Mouse (Mus musculus) 3134 (cell line): Measurements from ENCODE around the gene Irf1.
A peak's percentile ranks its signal among the peaks of the same experiment; 100 is the strongest.
"Not testable (repeated sequence)": the region's sequence is repeated elsewhere in the genome, so short reads cannot be mapped to it uniquely, and the experiment has no call there.

Source experiments
- DNase-seq: peaks from one replicate; pipeline ENCODE4 v3.0.0-alpha.2; 2011; ENCODE audit warnings: low spot score; ENCODE audit not compliant: insufficient read length; ENCODE audit errors: extremely low read depth

The Irf1 gene

GRCm38 (mm10) chr11:53769760-53770124 is at the start of gene Irf1:
Gene Irf1 (plus strand): TSS chr11:53770014.
- peak; percentile 98 for DNase-seq

- DNase-seq = no peak
These were observed 49.1 kb upstream of the Irf1 start, which contains the start of gene Il5 for GRCm38 (mm10) chr11:53720715-53721114. Gene Il5 (plus strand): TSS chr11:53720794.

GRCm38 (mm10) chr11:53731457-53731856 is 38.4 kb upstream of the Irf1 start:
- no peak for DNase-seq

- DNase-seq = no peak
These were observed 37.6 kb upstream of the Irf1 start for GRCm38 (mm10) chr11:53732244-53732643.

- no peak for DNase-seq
These were observed 36.0 kb upstream of the Irf1 start for GRCm38 (mm10) chr11:53733824-53734223.

GRCm38 (mm10) chr11:53734431-53734830 is 35.4 kb upstream of the Irf1 start:
- DNase-seq = no peak

GRCm38 (mm10) chr11:53734970-53735681 is 34.7 kb upstream of the Irf1 start:
- DNase-seq = no peak

GRCm38 (mm10) chr11:53735682-53736245 is 34.0 kb upstream of the Irf1 start:
- peak; percentile 66 for DNase-seq

GRCm38 (mm10) chr11:53736771-53737572 is 32.8 kb upstream of the Irf1 start:
- peak; percentile 82 for DNase-seq

- DNase-seq = no peak
These were observed 32.3 kb upstream of the Irf1 start for GRCm38 (mm10) chr11:53737573-53737946.

GRCm38 (mm10) chr11:53742353-53742752 is 27.5 kb upstream of the Irf1 start:
- DNase-seq = no peak

GRCm38 (mm10) chr11:53745260-53745659 is 24.6 kb upstream of the Irf1 start:
- no peak for DNase-seq

GRCm38 (mm10) chr11:53747985-53748384 is 21.8 kb upstream of the Irf1 start:
- no peak for DNase-seq

GRCm38 (mm10) chr11:53748614-53749013 is 21.2 kb upstream of the Irf1 start:
- no peak for DNase-seq

GRCm38 (mm10) chr11:53749306-53749705 is 20.5 kb upstream of the Irf1 start:
- DNase-seq = no peak

GRCm38 (mm10) chr11:53749716-53750352 is 20.0 kb upstream of the Irf1 start:
- DNase-seq = no peak

- DNase-seq = no peak
These were observed 14.7 kb upstream of the Irf1 start for GRCm38 (mm10) chr11:53755011-53755595.

GRCm38 (mm10) chr11:53757612-53758011 is 12.2 kb upstream of the Irf1 start:
- DNase-seq = no peak

- DNase-seq = not testable (repeated sequence)
These were observed 11.8 kb upstream of the Irf1 start for GRCm38 (mm10) chr11:53758033-53758432.

- no peak for DNase-seq
These were observed 10.9 kb upstream of the Irf1 start for GRCm38 (mm10) chr11:53758791-53759351.
